Mouse (Mus musculus) embryonic facial prominence, embryonic 10.5 days (tissue): ENCODE data around the gene Sf3b2. TPM values are rescaled to one million over a fixed set of nuclear protein-coding genes. Genes with fewer than 3 reads are reported as not detected.
"Not testable (repeated sequence)": the region's sequence is repeated elsewhere in the genome, so short reads cannot be mapped to it uniquely, and the experiment has no call there.

Source experiments
- DNase-seq: peaks from one replicate; pipeline ENCODE4 v3.0.0-alpha.2; 2017; ENCODE audit warnings: low spot score
- H3K27ac ChIP-seq: fragments of 300-500 bp; sonication (generic); replicated peaks from 2 replicates; pipeline ENCODE4 v1.5.1; 2016; ENCODE audit warnings: mild to moderate bottlenecking
- H3K27me3 ChIP-seq: fragments of 300-500 bp; sonication (generic); replicated peaks from 2 replicates; pipeline ENCODE4 v1.6.1; 2016; ENCODE audit warnings: low read depth, mild to moderate bottlenecking; ENCODE audit not compliant: poor library complexity, severe bottlenecking
- H3K36me3 ChIP-seq: fragments of 300-500 bp; sonication (generic); replicated peaks from 2 replicates; pipeline ENCODE4 v1.6.1; 2016; ENCODE audit warnings: mild to moderate bottlenecking, moderate library complexity
- H3K4me1 ChIP-seq: fragments of 300-500 bp; sonication (generic); 2 replicates; pipeline ENCODE4 v1.6.1; 2016
- H3K4me3 ChIP-seq: fragments of 300-500 bp; sonication (generic); 2 replicates; pipeline ENCODE4 v1.5.1; 2016; ENCODE audit warnings: mild to moderate bottlenecking, moderate library complexity
- H3K9me3 ChIP-seq: fragments of 300-500 bp; sonication (generic); 2 replicates; pipeline ENCODE4 v1.6.1; 2016; ENCODE audit warnings: mild to moderate bottlenecking
- WGBS: fragments of 180-500 bp; shearing (Covaris S2); methylation state at CpG from one replicate; pipeline ENCODE4 v1.1.7; 2016; 5-methylcytosine and 5-hydroxymethylcytosine counted together
- polyA plus RNA-seq: library from polyadenylated mRNA; unstranded; fragments of >200 nt; fragmentation: Nextera tagmentation; extraction: Ambion mirVana; gene quantifications from 2 replicates; pipeline ENCODE4 v1.2.1, GENCODE M21; 2016

Gene Sf3b2
- polyA plus RNA-seq, 1 experiment from 2014 or later, result 467 TPM

DNA sequence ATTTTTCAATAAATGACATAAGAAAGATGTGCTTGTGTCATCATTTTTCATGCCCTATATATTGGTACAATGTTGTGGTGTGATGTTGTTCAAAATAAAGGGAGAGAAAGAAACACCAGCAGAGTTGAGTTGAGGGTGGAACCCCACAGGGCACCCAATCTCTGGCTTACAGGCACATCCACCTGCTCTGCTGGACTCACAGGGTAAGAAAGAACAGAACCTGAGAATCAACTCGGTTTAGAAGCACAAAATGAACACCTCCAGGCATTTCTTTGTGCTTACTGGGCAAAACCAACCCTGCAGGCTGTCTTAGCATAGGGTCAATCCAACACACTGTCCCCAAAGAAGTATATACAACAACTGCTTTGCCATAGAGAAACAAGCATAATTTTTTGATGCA, 23.8 kb downstream of the Sf3b2 start:
- peaks cover 39% of the 10 kb centered on the region for H3K4me1 ChIP-seq
- no peak overlapping the region for H3K27ac ChIP-seq
- no peak for DNase-seq
- H3K9me3 ChIP-seq, result no peaks in the 10 kb centered on the region
- H3K4me3 ChIP-seq, result peak overlapping the region; percentile 75
- H3K27me3 ChIP-seq, result no peaks in the 10 kb centered on the region
- peaks cover 35% of the 10 kb centered on the region for H3K36me3 ChIP-seq
- WGBS, result 41% methylated on average over 1 of the region's 1 CpGs

DNA sequence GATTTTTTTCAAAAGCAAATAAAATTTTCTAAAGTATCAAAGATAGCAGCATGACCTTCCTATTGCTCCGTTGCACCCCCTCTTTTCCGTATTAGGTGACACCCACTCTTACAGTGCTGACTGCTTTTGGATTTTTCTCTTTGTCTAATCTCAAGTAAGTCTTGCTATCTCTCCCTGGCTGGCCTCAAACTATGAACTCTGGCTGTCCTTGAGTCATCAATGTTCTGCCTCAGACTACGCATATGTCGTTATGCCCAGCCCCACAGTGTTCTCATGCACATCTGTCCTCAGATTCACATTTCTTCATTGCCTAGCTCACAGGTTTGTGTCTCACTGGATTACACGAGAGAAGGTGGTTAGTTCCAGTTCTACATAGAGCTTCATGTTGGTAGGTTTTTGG, 25.9 kb downstream of the Sf3b2 start:
- peaks cover 38% of the 10 kb centered on the region for H3K4me1 ChIP-seq
- H3K4me3 ChIP-seq, result no peak overlapping the region
- H3K9me3 ChIP-seq, result no peaks in the 10 kb centered on the region
- no peak for DNase-seq
- H3K36me3 ChIP-seq, result peaks cover 15% of the 10 kb centered on the region
- no peak overlapping the region for H3K27ac ChIP-seq
- 91% methylated on average over 5 of the region's 5 CpGs for WGBS
- H3K27me3 ChIP-seq, result no peaks in the 10 kb centered on the region

DNA sequence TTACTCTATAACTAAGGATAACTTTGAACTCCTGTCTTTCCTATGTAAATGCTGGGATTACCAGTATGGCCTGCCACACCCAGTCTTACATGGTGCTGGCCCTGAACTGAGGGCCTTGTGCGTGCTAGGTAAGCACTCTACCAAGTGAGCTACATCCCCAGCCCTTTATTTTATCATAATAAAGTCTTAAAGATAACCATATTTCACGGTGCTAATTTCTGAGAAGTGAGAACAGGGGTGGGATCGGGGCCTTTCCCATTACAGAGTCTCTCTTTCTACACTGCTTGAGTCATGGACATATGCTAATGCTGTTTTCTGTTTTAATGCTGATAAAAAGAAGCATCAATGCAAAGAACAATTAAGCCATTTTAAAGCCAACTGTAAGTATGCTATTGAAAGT, 26.4 kb downstream of the Sf3b2 start:
- Histone ChIP-seq H3K27ac (no peak overlapping the region), H3K36me3 (peaks cover 9% of the 10 kb centered on the region), H3K4me3 (no peak overlapping the region), H3K9me3 (no peaks in the 10 kb centered on the region), H3K4me1 (peaks cover 33% of the 10 kb centered on the region), H3K27me3 (no peaks in the 10 kb centered on the region)
- no peak for DNase-seq
- WGBS, result 93% methylated on average over 3 of the region's 3 CpGs

DNA sequence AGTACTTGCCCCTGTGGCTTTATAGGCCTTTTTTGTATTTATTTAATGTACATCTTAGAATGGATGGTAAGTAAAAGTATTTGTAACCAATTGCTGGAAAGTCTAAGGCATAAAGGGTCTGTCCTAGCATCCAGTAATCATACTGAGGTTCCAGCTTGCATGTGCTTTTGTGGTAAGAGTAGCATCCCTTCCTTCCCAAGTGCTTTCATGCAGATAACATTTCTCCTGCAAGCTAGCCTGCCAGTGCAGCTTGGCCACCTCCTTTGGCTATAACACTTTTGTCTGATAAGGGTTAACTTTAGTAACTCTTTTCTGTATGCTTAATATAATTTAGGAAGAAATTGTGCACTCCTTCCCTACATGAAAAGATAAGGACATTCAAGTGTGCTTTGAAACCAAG, 27.2 kb downstream of the Sf3b2 start:
- no peaks in the 10 kb centered on the region for H3K9me3 ChIP-seq
- no peaks in the 10 kb centered on the region for H3K27me3 ChIP-seq
- no peak overlapping the region for H3K27ac ChIP-seq
- H3K4me3 ChIP-seq, result no peak overlapping the region
- H3K36me3 ChIP-seq, result 0 out of 2 replicates have a peak, but pooled peaks cover 6% of the 10 kb centered on the region
- DNase-seq, result no peak
- H3K4me1 ChIP-seq, result peaks cover 24% of the 10 kb centered on the region

DNA sequence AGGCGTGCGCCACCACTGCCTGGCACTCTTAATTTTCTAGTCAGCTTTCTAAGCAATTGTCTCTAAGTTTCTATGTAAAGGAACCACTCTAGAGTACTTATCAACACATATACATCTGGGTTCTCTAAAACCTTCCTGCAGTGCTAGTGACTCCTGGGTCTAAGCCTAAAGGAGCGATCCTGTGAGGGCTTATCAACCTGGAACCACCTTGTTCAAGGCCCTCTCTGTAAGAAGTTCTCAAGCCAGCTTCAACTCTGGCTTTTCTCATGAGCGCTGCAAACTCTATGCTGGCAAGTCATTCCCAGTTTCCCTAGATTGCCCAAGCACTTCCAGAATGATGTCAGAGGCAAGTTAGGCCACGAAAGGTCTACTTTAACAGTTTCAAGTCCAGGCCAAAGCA, 28.2 kb downstream of the Sf3b2 start:
- no peak overlapping the region for H3K4me3 ChIP-seq
- H3K27ac ChIP-seq, result no peak overlapping the region
- H3K27me3 ChIP-seq, result no peaks in the 10 kb centered on the region
- WGBS, result 95% methylated on average over 5 of the region's 5 CpGs
- DNase-seq, result no peak
- 0 out of 2 replicates have a peak, but pooled peaks cover 6% of the 10 kb centered on the region for H3K36me3 ChIP-seq
- peaks cover 15% of the 10 kb centered on the region for H3K4me1 ChIP-seq
- no peaks in the 10 kb centered on the region for H3K9me3 ChIP-seq

DNA sequence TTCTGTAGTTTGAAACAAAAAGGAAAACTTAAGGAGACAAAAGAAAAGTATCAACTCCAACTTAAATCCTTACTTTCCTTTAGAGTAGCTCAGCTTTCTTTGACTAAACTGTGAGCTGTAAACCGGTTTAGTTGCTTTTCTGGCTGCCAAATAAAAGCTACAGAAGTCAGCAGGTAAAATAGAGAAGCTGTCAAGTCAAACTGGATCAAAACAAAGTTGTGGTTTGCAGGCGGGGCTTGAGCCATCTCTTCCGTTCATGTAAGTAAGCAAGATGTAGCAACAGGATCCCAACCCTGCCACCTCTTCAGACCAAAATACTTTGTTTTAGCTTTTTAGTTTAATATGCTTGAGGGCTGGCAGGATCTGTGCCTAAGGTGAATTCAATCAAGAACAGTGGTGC, 38.1 kb downstream of the Sf3b2 start:
- Histone ChIP-seq H3K4me3 (no peak overlapping the region), H3K9me3 (no peaks in the 10 kb centered on the region), H3K27me3 (no peaks in the 10 kb centered on the region), H3K36me3 (peaks cover 9% of the 10 kb centered on the region), H3K4me1 (peaks cover 3% of the 10 kb centered on the region; the same call in 1 of the 2 replicates), H3K27ac (no peak overlapping the region)
- DNase-seq, result no peak
- 51% methylated on average over 3 of the region's 3 CpGs for WGBS

DNA sequence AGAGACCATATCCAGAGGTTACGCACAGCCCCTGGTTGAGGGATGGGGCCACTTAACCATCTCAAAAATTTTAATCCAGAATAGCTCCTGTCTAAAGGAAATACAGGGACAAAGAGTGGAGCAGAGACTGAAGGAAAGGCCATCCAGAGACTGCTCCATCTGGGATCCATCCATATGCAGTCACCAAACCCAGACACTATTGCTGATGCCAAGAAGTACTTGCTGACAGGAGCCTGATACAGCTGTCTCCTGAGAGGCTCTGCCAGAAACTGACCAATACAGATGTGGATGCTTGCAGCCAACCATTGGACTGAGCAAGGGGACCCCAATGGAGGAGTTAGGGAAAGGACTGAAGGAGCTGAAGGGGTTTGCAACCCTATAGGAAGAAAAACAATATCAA, 58.3 kb downstream of the Sf3b2 start:
- H3K4me3 ChIP-seq, H3K27ac ChIP-seq, H3K4me1 ChIP-seq, H3K27me3 ChIP-seq, H3K9me3 ChIP-seq, H3K36me3 ChIP-seq, DNase-seq: not testable (repeated sequence)
- WGBS, result 98% methylated on average over 1 of the region's 1 CpGs

DNA sequence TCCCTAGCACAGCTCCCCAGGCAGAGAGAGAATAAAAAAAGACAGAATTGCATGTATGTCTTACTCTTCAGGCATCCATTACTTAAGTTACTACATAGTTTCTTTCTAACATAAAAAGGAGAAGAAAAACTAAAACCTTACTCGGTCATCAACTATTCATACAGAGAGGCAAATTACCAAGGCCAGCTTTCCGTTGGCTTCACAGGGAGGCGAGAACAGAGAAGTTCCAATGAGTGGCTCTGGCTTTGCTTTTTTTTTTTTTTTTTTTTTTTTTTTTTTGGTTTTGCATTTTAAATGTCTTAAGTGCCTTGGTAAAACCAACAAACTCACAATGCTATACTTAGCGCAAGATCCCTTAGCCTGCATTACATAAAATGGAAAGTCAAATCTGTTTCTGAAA, 62.6 kb downstream of the Sf3b2 start:
- no peak overlapping the region for H3K4me3 ChIP-seq

DNA sequence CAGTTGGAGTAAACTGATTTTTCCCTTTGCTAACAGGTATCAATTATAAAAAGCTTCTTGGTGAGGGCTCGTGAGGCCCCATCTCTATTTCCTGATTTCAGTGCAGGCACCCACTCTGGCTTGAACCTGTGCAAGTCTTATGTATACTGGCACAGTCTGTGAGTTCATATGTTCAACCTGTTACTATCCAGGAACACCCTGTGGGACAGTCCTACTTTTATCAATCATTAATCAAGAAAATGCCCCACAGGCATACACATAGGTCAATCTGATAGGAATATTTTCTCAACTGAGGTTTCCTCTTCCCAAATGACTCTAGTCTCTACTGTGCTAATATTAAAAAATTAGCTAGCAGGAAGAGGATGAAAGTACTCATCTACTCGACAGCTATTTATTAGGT, 65.1 kb downstream of the Sf3b2 start:
- Histone ChIP-seq H3K4me1 (no peaks in the 10 kb centered on the region), H3K27me3 (no peaks in the 10 kb centered on the region), H3K36me3 (no peaks in the 10 kb centered on the region), H3K4me3 (no peak overlapping the region), H3K9me3 (no peaks in the 10 kb centered on the region), H3K27ac (no peak overlapping the region)
- 78% methylated on average over 2 of the region's 2 CpGs for WGBS
- no peak for DNase-seq

More for the DNA sequence above, 62.6 kb downstream of the Sf3b2 start:
- Histone ChIP-seq H3K9me3 (no peaks in the 10 kb centered on the region), H3K27me3 (no peaks in the 10 kb centered on the region), H3K27ac (no peak overlapping the region), H3K36me3 (no peaks in the 10 kb centered on the region), H3K4me1 (no peaks in the 10 kb centered on the region)
- no peak for DNase-seq
- WGBS, result 91% methylated on average over 4 of the region's 4 CpGs

DNA sequence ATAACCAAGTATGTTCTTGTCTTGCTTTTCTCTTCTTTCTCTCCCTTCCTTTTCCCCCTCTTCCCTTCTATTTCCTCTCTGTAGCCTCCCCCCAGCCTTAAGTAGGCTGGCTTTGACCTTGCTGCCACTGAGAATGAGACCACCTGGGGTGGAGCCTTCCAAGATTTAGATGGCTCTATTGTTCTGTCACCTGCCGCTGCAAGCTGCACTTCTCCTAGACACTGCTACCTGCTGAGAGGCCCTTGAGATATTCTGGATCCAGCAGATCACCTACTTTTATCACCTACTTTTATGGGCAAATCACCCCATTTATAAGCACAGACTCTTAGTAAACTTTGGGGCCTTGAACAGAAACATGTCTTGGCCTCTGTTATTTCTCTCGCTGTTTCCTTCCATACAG, 70.6 kb downstream of the Sf3b2 start:
- no peak overlapping the region for H3K27ac ChIP-seq
- no peak for DNase-seq
- H3K4me3 ChIP-seq, result no peak overlapping the region
- H3K36me3 ChIP-seq, result no peaks in the 10 kb centered on the region
- 49% methylated on average over 2 of the region's 2 CpGs for WGBS
- H3K9me3 ChIP-seq, result no peaks in the 10 kb centered on the region
- H3K4me1 ChIP-seq, result no peaks in the 10 kb centered on the region
- H3K27me3 ChIP-seq, result no peaks in the 10 kb centered on the region

DNA sequence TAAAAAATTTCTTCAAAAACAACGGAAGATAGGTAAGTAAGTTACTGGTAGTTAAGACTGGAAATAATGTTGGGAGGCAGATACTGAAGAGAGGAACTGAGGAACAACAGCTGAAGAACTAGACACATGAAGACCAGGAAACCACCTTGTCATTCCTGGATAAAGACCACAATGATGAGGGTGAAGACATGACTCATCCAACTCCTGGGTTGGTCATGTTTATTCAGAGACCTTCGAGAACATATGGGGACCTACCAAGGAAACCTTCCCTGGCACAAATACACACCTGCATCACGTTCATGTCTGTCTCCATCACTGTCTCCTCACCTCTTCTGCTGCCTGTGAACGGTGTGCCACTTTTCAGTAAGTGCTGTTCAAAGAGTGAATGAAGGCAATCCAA, 71.2 kb downstream of the Sf3b2 start:
- 93% methylated on average over 4 of the region's 4 CpGs for WGBS
- no peak for DNase-seq
- no peaks in the 10 kb centered on the region for H3K27me3 ChIP-seq
- no peak overlapping the region for H3K4me3 ChIP-seq
- no peaks in the 10 kb centered on the region for H3K4me1 ChIP-seq
- no peak overlapping the region for H3K27ac ChIP-seq
- H3K9me3 ChIP-seq, result no peaks in the 10 kb centered on the region
- no peaks in the 10 kb centered on the region for H3K36me3 ChIP-seq

Other genes with a start within 250 kb of the Sf3b2 start
- gene Rin1, start 245.0 kb downstream of the Sf3b2 start, polyA plus RNA-seq, result 2.4 and 3.2 TPM in 2 replicates
- gene Cd248, start 227.4 kb downstream of the Sf3b2 start, polyA plus RNA-seq, result 32.3 and 37.0 TPM in 2 replicates
- gene Tmem151a, start 209.9 kb downstream of the Sf3b2 start, polyA plus RNA-seq, result 1.4 and 1.9 TPM in 2 replicates
- gene Yif1a, start 206.9 kb downstream of the Sf3b2 start, polyA plus RNA-seq, result 70.5 and 73.4 TPM in 2 replicates
- 28.4 and 31.7 TPM in 2 replicates for gene Cnih2, start 196.9 kb downstream of the Sf3b2 start, polyA plus RNA-seq
- 266 and 270 TPM in 2 replicates for gene Rab1b, start 188.4 kb downstream of the Sf3b2 start, polyA plus RNA-seq
- 30.0 and 31.2 TPM in 2 replicates for gene Klc2, start 176.9 kb downstream of the Sf3b2 start, polyA plus RNA-seq
- 24.8 and 25.6 TPM in 2 replicates for gene Pacs1, start 22.3 kb downstream of the Sf3b2 start, polyA plus RNA-seq
- gene Gal3st3, start 2.9 kb upstream of the Sf3b2 start, polyA plus RNA-seq, result 8.5 and 8.6 TPM in 2 replicates
- not detected in 2 replicates for gene Catsper1, start 40.3 kb upstream of the Sf3b2 start, polyA plus RNA-seq
- gene Cst6, start 54.1 kb upstream of the Sf3b2 start, polyA plus RNA-seq, result 0.24 and 0.65 TPM in 2 replicates
- 90.4 and 93.7 TPM in 2 replicates for gene Eif1ad, start 71.3 kb upstream of the Sf3b2 start, polyA plus RNA-seq
- 570 and 593 TPM in 2 replicates for gene Banf1, start 71.7 kb upstream of the Sf3b2 start, polyA plus RNA-seq
- gene Sart1, start 93.2 kb upstream of the Sf3b2 start, polyA plus RNA-seq, result 89.4 and 96.6 TPM in 2 replicates
- gene Tsga10ip, start 107.1 kb upstream of the Sf3b2 start, polyA plus RNA-seq, result 0.28 and 0.72 TPM in 2 replicates
- gene Drap1, start 129.5 kb upstream of the Sf3b2 start, polyA plus RNA-seq, result 222 and 242 TPM in 2 replicates
- 49.5 and 55.0 TPM in 2 replicates for gene AI837181, start 129.7 kb upstream of the Sf3b2 start, polyA plus RNA-seq
- gene Fosl1, start 152.1 kb upstream of the Sf3b2 start, polyA plus RNA-seq, result not detected in 2 replicates
- 6.2 and 7.4 TPM in 2 replicates for gene Ccdc85b, start 162.4 kb upstream of the Sf3b2 start, polyA plus RNA-seq
- gene Fibp, start 165.2 kb upstream of the Sf3b2 start, polyA plus RNA-seq, result 101 and 109 TPM in 2 replicates
- gene Ctsw, start 173.1 kb upstream of the Sf3b2 start, polyA plus RNA-seq, result 1.1 and 1.5 TPM in 2 replicates
- gene Efemp2, start 178.5 kb upstream of the Sf3b2 start, polyA plus RNA-seq, result 75.8 and 80.6 TPM in 2 replicates
- 41.1 and 45.1 TPM in 2 replicates for gene Mus81, start 192.9 kb upstream of the Sf3b2 start, polyA plus RNA-seq
- 3,028 and 3,069 TPM in 2 replicates for gene Cfl1, start 195.0 kb upstream of the Sf3b2 start, polyA plus RNA-seq
- gene 1700020D05Rik, start 208.3 kb upstream of the Sf3b2 start, polyA plus RNA-seq, result not detected in 2 replicates
- gene Snx32, start 215.1 kb upstream of the Sf3b2 start, polyA plus RNA-seq, result 6.3 and 8.4 TPM in 2 replicates